Mouse (Mus musculus): Measurements from ENCODE around the gene Gm17428. TPM values are rescaled to one million over a fixed set of nuclear protein-coding genes. Genes with fewer than 3 reads are reported as not detected.
"Not testable (repeated sequence)": the region's sequence is repeated elsewhere in the genome, so short reads cannot be mapped to it uniquely, and the experiment has no call there.

The Gm17428 gene
- total RNA-seq, 2 experiments from 2014 or later: not detected

DNA sequence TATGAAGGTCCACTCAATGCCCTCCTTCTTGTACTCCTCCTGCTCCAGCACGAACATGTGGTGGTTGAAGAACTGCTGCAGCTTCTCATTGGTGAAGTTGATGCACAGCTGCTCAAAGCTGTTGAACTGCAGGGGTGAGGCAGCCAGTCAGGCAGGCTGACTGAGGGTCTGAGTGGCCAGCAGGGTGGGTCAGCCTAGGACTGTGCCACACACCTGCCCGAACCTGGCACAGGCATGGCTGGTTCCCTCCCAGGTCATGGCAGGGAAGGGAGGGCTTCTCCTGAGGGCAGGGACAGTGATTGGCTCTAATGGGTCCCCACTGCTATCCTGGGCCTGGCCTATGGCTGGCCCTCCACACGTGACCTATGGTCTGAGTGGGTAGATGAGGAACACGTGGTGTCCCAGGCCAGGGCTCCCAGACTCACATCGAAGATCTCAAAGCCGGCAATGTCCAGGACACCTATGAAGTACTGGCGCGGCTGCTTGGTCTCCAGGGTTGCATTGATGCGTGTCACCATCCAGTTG lies 11.7 kb downstream of the Gm17428 start:
- DNase-seq (ENCODE audit: low spot score in 2 of 2): not testable (repeated sequence)

DNA sequence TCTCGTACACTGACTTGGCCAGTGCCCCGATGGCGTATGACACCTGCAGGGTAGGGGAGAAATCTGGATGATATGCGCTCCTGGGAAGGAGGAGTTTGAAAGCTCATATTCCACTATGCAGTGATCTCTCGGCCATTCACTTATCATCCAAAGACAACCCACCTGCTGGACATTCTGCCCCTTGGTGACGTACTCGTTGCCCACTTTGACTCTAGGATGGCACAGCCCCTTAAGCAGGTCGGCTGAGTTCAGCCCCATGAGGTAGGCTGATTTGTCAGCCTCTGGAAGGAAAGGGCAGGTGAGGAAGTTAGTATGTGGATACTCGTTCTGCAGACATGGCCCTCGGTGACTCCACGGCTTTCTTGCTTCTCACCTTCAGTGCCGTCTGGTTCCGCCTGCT lies 12.1 kb downstream of the Gm17428 start:
- no peak for DNase-seq (ENCODE audit: low spot score in 2 of 2)

DNA sequence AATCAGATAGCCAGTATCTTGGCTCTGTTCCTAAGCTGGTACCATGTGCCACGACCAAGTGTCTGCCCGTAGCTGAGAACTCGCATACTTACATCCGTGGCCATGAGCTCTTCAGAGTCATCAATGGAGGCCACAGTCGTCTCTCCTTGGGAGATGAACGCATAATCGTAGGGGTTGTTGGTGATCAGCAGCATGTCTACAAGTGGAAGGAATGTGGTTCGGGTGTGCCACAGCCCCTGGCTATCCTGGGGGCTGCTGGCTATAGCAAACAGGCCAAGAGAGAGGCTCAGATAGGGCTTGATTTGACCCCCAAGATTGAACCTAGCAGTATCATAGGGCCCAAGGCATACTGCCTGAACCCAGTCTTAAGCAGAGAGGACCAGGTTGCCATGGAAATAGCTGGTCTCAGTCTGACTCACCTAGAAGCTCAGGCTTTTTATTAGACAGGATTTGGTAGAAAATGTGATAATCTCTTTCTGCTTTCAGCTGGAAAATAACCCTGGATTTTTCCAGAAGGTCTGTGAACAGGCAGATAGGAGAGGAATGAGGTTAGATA lies 13.2 kb downstream of the Gm17428 start:
- DNase-seq (ENCODE audit: low spot score in 2 of 2): no peak

DNA sequence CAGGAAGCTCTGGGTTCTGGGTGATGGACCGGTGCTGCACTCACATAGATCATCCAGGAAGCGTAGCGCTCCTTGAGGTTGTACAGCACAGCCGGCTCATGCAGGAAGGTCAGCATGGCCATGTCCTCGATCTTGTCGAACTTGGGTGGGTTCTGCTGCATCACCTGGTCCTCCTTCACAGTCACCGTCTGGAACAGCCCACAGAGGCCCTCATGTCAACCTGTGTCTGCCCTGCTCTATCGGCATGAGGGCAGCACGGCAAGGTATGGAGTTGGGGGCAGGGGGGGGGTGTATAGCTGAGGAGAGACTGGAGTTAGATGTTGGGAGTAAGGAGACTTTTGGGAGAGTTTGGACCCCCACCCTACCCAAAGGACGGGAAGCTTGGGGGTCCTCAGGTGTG lies 15.5 kb downstream of the Gm17428 start:
- DNase-seq (ENCODE audit: low spot score in 2 of 2): no peak

DNA sequence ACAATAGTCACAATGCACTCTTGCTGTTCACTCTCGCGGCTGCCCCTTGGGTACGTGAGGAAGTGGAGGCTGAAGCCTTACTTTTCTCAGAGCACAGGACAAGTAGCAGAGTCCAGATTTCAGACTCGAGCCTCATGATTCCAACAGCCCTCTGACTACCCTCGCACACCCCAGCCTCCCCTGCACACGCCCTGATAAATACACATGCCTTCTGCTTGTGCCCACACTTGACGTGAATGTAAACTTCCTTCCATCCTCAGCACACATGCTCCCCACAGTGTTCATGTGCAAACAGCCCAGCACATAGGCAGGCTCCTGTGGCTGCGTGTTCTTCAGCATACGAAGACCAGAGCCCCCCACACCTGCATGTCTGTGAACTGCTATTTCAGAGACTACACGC lies 16.9 kb downstream of the Gm17428 start:
- DNase-seq (ENCODE audit: low spot score in 2 of 2): no peak

DNA sequence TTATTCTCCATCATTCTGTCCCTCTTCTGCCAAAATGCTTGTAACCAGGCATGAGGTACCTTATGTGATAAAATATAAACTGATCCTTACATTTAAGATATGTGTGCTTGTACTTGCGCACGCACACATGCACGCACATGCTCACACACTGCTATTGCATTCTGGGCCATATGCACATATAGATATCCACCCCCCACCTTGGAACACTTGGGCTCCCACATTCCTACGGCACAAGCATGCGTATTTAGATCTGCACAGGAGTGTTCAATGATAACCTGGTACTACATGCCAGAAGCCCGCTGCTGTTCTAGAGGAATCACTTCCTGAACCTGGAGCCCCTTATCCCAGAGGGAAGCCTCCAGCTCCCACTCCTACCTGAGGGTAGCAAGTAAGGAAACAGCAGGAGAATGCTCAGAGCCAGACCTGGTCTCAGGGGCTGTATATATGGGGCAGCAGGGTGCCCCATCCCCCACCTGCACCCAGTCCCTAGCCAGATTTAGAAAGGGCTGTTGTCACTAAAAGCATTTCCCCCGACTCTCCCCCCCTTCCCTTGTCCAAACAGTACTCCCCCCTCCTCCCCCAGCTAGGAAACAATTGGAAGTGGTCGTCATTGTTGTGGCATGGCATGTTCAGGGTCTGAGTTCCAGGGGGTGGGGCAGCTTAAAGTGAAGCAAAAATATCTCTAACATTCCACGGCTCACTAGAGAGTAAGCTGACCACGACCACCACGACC lies 17.6 kb downstream of the Gm17428 start, which contains the start of gene Myh7:
TSS of gene Myh7 (minus strand) at position 491 of the 733 bp plus-strand sequence.
- no peak for DNase-seq (ENCODE audit: low spot score in 2 of 2)

DNA sequence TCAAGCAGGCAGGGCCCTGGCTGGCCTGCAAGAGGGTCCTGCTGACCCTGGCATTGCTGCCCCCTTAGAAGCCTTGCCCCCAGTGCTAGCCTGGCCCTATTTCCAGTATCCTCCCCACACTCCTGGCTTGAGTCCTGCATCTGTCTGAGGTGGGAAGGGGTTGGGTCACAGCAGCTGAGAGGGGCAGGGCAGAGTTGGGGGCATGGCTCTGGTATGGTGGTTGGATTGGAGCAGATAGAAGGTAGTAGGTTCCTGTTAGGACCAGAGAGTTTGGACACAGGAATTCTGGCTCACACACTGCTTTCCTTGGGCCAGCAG lies 18.1 kb downstream of the Gm17428 start:
- DNase-seq (ENCODE audit: low spot score in 2 of 2): no peak

DNA sequence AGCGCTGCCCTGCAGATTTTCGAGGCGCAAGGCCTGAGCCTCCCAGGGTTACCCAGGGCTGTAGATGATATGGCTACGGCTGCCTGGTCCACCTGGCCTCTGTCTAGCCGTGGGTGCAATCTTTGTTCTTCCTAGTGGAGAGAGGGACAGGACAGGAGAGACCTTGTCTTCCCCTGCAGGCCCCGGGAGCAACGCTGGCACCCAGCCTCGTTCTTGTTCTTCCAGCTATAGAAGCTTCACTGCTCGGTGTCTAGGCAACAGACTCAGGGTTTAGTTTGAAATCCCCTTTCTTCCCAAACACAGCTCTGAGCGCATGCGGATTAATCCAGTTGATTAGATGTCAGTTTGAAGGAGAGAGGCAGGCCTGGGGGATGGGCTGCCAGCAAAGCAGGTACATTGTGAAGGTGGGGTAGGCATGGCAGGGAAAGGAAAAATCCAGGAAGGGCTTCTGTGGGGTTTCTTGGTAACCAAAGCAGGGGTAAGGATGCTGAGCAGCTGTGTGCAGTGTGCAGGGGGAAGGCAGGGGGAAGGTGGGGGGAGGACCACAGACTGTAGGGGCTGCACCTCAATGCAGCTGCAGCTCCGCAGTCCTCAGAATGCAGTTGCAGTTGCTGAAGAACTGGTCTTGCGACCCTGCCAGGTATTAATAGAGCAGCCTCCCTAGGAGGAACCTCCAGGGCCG lies 18.9 kb downstream of the Gm17428 start:
- peak; percentile 56 to 60 for DNase-seq (ENCODE audit: low spot score in 2 of 2)

DNA sequence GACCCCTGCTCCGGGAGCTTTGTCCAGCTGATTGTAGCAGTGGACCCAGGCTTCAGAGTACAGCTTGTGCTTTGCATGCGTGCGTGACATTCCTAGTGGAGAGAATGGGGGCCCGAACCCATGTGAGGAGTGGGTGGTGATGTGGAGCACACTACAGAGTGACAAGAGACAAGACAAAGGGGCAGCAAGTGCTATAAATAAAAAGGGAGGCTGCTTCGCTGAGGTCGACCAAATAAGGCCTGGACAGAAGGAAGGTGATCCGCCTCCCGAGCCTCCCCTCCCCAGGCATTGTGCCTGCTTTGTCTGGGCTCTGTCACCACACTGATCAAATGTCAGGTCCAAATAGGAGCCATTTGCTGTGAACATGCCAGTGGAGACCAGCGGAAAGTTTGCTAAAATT lies 20.1 kb downstream of the Gm17428 start:
- no peak for DNase-seq (ENCODE audit: low spot score in 2 of 2)

DNA sequence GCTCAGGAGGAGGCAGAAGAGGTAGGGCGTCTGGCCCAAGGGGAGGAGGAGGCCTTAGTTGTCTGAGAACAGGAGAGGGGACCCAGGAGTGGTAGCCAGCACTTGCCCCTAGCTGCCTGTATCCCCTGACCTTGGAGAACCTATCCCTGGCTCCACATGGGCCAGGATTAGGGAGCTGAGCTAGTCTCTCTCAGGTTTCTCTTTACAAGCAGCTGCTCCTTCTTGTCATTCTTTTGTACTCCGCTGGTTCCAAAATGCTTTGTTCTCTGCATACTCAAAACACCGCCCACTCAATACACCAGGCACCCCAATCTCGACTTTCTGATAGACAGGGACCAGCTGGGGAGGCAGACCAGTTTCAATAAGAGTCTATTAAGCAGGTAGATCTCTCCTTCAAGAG lies 20.6 kb downstream of the Gm17428 start:
- DNase-seq (ENCODE audit: low spot score in 2 of 2): no peak

DNA sequence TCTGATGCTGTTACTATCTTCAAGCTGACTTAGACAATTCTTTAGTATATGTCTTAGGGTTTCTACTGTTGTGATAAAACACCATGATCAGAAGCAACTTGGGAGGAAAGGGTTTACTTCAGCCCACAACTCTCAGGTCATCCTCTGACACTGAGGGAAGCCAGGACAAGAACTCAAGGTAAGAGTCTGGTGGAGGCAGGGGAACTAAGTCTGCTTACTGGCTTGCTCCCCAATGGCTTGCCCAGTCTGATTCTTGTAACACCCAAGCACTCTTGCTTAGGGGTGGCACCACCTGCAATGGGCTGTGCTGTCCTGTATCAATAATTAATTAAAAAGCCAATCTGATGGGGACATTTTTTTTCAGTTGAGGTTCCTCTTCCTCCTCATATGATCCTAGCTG lies 21.9 kb downstream of the Gm17428 start:
- DNase-seq (ENCODE audit: low spot score in 2 of 2): no peak

DNA sequence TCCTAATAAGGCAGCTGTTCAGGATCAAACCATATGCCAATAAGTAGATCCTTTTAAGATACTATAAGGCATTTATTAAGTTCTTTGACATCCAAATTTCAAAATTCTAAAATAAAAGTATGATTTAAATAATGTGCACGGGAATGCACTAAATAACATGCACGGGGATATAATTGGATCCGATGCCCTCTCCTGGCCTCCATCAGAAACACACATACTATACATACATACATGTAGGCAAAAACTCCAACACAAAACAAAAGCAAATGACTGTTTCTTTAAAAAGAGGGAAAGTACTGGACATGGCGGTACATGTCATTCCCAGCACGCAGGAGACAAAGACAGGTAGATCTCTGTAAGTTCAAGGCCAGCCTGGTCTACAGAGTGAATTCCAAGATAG lies 23.1 kb downstream of the Gm17428 start:
- not testable (repeated sequence) for DNase-seq (ENCODE audit: low spot score in 2 of 2)

DNA sequence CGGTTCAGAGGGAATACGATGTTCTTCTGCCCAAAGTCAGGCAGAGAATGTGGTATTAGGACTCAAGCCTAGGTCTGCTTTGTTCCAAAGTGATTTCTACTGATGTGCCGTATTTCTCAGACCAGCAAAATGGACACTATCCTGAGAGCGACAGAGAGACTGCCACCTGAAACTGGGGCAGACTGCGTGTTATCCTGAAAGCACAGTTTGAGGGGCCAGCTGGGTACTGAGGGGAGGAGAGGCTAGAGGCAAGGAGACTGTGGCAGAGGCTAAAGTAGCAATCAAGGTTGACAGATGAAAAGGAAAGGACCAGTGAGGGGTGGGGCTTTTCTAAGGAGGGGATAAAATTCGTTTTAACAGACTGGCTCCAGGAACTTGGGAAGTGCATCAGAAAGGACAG lies 24.1 kb downstream of the Gm17428 start:
- no peak for DNase-seq (ENCODE audit: low spot score in 2 of 2)

DNA sequence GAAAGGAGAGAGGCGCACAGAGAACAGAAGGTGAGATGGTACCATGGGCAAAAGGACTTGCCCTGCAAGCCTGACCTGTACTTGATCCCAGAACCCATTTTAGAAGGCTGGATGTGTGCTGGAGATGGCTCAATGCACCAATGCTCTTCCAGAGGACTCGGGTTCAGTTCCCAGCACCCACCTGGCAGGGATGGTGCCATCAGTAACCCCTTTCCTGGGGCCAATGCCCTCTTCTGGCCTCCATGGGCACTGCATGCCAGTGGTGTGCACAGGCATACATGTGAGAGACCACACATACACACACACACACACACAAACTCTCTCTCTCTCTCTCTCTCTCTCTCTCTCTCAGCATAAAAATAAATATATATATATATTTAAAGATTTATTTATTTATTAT lies 24.7 kb downstream of the Gm17428 start:
- DNase-seq (ENCODE audit: low spot score in 2 of 2): no peak

DNA sequence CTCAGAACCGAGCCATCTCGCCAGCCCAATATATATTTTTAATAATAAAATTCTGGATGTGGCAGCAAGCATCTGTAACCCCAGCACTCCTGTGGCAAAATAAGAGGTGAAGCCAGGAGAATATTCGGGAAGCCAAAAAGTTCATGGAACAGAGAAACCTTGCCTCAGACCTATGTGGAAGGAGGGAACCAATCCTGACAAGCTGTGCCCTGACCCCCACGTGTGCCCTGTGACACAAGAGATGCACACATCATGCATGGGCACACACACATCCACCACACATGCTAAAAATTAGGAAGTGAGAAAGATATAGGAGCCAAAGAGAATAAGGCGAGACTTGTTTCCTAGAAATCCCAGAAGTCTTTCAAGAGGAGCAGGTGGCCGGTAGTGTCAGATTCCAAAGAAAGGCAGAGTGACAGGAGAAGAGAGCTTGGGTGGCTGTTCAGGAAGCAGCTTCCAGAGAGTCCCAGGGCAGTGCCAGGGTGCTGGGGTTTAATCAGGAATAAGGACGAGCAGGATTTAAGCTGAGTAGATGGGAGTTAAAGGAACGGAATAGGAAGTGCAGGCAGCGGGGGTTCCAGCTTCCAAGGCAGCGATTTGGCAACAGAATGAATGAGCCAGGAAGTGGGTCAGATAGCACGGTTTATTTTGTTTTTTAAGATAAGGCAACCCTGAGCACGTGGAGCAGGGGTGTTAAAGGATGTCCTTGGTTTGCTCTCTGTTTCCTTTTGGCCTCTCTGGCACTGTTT lies 25.4 kb downstream of the Gm17428 start:
- no peak for DNase-seq (ENCODE audit: low spot score in 2 of 2)

DNA sequence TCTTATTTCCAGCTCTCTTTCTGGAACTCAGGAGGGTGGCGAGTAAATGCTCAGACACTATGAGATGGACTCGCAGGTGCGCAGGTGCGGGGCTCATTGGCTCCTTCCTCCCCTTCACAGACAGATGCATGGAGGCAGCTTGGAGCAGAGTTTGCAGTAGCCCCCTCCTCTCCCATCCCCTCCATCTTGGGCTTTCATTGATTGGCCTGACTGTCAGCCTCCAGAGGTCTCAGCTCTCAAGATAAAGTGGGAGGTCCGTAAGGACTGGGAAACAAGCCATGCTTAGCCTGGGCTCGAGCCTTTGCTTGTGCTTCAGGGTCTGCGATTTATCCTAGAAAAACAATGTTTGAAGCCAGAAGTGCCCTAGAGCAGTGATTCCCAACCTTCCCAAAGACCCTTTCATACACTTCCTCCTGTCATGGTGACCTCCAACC lies 26.0 kb downstream of the Gm17428 start:
- DNase-seq (ENCODE audit: low spot score in 2 of 2): no peak

DNA sequence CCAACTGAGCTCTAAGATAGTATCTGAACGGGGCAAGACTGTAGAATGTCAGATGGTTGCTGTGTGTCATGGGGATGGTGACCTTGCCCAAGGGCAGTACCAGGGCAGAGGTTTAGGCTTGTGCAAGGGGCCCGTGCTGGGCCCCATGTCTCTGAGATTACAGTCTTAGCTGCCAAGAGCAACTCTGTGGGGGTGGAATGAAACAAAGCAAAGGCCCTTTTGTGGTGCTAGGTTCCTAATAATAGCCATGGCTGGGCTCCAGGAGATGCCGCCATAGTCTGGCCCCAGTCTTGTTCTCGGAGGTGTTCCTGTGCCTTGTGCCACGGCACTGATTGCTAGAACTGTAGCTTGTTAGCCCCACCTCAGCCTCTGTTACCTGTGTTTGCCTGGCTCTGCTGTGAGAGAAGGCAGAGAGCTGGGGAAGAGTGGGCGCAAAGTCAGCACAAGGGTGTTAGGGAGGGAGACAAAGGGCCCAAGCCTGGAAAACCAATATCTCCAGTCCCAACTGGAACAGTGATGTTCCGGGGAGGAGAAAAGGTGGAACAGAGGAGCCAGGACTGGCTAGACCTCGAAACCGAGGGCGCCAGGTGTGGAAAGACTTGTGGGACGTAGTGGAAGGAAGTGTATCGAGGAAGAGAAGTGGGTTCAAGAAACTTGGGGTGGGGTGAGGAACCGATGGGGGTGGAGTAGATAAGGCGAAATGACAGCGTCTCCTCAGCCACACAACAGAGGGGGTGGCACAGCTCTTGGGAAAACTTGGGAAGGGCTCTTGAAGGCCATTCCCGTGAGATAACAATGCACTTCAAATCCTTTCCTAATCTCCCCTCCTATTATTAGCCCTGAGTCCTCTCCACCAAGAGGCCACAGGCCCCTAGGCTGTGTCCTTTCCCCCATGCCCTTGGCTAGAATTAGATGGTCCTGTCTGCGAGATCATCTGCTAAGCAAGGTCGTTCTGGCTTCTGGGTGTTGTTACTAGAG lies 27.4 kb downstream of the Gm17428 start:
- DNase-seq (ENCODE audit: low spot score in 2 of 2): no peak

DNA sequence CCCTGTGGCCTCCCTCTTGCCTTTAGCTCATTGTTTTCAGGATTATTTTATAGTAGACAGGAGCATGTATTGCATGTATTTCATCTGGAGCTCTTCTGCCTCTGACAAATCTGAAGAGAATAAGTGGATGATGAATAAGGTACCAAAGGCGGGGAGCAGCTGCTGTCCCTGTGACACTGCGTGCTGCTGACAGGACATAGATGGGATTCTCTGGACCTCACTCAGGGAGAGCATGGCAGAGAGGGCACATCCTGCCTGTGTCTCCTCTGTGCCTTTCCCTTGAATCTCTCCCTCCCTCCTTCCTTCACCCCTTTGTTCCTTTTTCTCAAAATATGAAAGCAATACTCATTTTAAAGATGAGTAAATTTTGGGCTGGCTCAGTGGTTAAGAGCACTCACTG lies 28.8 kb downstream of the Gm17428 start:
- no peak for DNase-seq (ENCODE audit: low spot score in 2 of 2)

DNA sequence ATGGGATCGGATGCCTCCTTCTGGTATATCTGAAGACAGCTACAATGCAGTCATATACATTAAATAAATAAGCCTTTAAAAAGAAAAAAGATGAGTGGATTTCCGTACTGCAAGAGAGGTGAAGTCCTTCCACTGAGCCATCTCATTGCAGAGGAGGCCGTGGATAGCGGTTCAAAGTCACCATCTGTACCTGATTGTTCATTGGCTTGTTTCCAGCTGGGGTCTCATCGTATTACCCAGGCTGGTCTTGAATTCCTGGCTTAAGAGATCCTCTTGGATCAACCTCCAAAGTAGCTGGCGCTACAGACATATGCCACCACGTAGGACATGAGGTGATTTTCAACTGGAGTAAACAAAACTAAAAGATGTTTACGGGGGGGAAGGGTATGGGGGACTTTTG lies 29.2 kb downstream of the Gm17428 start:
- DNase-seq (ENCODE audit: low spot score in 2 of 2): no peak

DNA sequence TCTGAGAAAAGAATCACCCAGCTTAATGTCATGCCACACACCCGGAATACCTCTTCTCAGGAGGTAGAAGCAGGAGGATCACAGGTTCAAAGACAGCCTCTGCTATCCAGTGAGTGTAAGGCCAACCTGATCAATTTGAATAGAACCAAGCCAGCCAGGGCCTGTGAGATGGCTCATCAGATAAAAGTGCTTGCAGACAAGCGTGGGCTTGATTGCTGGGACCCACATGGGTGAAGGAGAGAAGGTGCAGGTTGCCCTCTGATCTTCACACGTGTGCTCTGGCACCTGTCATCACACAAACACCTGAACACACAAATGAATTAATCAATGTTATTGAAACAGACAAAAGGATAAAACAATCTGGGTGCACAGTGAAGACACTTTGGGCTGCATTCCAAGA lies 29.8 kb downstream of the Gm17428 start:
- no peak for DNase-seq (ENCODE audit: low spot score in 2 of 2)

Data from layer of hippocampus, postnatal 14 days (tissue).